Mouse (Mus musculus): ENCODE data around the gene Antxr1. TPM values are rescaled to one million over a fixed set of nuclear protein-coding genes. Genes with fewer than 3 reads are reported as not detected.

The Antxr1 gene
- polyA plus RNA-seq, 1 experiment from 2014 or later: 5.2 TPM

DNA sequence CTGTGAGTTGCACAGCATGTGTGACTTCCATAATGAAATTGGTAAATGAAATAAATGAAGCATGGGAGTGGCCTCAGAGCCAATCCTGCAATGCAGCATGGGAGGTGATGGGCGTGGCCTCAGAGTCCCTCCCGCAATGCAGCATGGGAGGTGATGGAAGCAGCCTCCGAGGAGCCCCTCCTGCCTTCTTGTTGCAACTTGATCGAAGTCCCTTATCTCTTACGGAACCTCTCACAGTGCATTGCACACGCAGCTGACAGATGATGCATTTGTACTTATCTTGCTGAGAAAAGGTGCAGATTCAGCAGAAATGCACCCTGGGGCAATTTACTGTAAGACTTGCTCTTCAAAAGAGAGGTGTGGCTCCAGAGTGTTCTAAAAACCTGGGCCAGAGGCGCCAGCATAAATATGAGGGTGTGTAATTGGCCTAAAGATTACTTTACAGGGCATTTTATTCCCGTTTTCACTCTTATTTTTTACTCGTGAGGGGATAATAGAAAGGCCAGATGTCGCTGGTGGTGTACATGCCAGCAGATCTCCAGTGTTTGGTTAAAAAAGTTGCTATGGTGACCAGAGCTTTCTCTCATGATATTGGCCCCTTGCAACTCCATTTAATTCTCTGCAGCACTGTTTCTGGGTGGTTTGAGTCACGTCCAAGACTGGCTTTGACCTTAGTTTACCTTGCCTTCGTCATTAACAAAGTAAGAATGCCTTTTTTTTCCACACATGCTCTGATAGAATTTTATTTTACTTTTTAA lies 195.6 kb downstream of the Antxr1 start:
- WGBS: 82% methylated on average over 12 of the region's 12 CpGs
- 0 out of 2 replicates have a peak, but pooled peaks cover 4% of the 10 kb centered on the region for H3K36me3 ChIP-seq (ENCODE audit: insufficient read depth, low read length)
- no peaks in the 10 kb centered on the region for H3K9me3 ChIP-seq (ENCODE audit: low read length)
- 0 out of 2 replicates have a peak, but pooled peaks cover 3% of the 10 kb centered on the region for H3K4me1 ChIP-seq (ENCODE audit: insufficient read depth, low read length)
- no peak overlapping the region for H3K9ac ChIP-seq (replicated peaks; ENCODE audit: low read length)
- H3K4me2 ChIP-seq (replicated peaks; ENCODE audit: low read depth, low read length): no peak overlapping the region
- no peak overlapping the region for H3K4me3 ChIP-seq (ENCODE audit: low read length)
- no peaks in the 10 kb centered on the region for H3K27me3 ChIP-seq (ENCODE audit: insufficient read depth, low read length)
- ATAC-seq (ENCODE audit: low FRiP score, low TSS enrichment): no peak
- no peak overlapping the region for H3K27ac ChIP-seq (ENCODE audit: low read length)

DNA sequence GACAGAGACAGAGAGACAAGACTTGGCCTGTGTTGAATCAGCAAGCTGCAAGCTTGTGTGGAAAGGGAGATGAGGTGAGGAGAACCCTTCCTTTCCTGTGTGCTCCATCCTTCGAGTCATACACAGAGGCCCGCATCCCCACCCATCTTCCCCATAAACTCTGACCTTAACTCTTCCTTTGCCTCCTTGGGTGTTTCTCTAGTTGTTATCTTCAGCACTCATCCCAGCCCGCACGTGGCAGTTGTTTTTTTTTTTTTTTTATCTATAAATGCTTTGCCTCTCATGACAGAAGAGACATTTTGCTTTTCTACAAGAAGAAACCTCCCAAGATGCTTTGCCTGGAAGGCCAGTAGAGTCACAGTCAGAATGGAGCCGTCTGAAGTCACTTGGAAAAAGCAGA lies 197.1 kb downstream of the Antxr1 start:
- Histone ChIP-seq H3K4me1 (ENCODE audit: insufficient read depth, low read length) (0 out of 2 replicates have a peak, but pooled peaks cover under 1% of the 10 kb centered on the region), H3K9me3 (ENCODE audit: low read length) (no peaks in the 10 kb centered on the region), H3K27ac (ENCODE audit: low read length) (no peak overlapping the region), H3K36me3 (ENCODE audit: insufficient read depth, low read length) (0 out of 2 replicates have a peak, but pooled peaks cover 4% of the 10 kb centered on the region), H3K4me3 (ENCODE audit: low read length) (no peak overlapping the region), H3K27me3 (ENCODE audit: insufficient read depth, low read length) (no peaks in the 10 kb centered on the region), H3K9ac (replicated peaks; ENCODE audit: low read length) (no peak overlapping the region), H3K4me2 (replicated peaks; ENCODE audit: low read depth, low read length) (no peak overlapping the region)
- WGBS: 87% methylated on average over 5 of the region's 5 CpGs
- ATAC-seq (ENCODE audit: low FRiP score, low TSS enrichment): no peak

DNA sequence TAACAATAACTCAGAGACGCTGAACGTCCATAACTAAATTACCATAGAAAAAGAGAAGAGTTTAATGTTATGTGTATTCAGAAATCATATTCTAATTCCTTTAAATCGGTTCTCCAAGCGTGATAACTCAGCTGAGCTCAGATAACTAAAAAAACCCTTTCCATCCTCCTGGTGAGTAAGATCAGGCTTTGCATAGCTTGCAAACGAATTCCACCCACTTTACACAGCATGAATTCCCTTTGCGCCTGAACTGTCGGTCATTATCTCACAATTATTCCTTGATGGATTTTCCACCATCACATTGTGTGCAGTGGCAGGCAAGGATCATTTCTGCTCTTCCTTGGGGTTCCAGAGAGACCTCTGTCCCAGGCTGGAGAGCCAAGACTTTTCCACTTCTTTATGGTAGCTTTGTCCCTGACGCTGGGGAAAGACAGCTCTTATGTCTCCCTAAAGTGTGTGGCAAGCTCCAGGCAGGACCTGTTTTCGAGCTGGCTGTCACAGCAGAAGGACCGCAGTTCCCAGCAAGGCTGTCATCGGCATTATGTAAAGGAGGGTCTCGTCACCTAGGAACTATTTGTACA lies 201.6 kb downstream of the Antxr1 start:
- H3K4me2 ChIP-seq (replicated peaks; ENCODE audit: low read depth, low read length): no peak overlapping the region
- H3K9me3 ChIP-seq (ENCODE audit: low read length): peaks cover 3% of the 10 kb centered on the region; the same call in 1 of the 2 replicates
- no peaks in the 10 kb centered on the region for H3K27me3 ChIP-seq (ENCODE audit: insufficient read depth, low read length)
- H3K36me3 ChIP-seq (ENCODE audit: insufficient read depth, low read length): 0 out of 2 replicates have a peak, but pooled peaks cover 4% of the 10 kb centered on the region
- ATAC-seq (ENCODE audit: low FRiP score, low TSS enrichment): no peak
- H3K27ac ChIP-seq (ENCODE audit: low read length): no peak overlapping the region
- 78% methylated on average over 12 of the region's 12 CpGs for WGBS
- H3K4me3 ChIP-seq (ENCODE audit: low read length): no peak overlapping the region
- H3K4me1 ChIP-seq (ENCODE audit: insufficient read depth, low read length): no peaks in the 10 kb centered on the region
- H3K9ac ChIP-seq (replicated peaks; ENCODE audit: low read length): no peak overlapping the region

DNA sequence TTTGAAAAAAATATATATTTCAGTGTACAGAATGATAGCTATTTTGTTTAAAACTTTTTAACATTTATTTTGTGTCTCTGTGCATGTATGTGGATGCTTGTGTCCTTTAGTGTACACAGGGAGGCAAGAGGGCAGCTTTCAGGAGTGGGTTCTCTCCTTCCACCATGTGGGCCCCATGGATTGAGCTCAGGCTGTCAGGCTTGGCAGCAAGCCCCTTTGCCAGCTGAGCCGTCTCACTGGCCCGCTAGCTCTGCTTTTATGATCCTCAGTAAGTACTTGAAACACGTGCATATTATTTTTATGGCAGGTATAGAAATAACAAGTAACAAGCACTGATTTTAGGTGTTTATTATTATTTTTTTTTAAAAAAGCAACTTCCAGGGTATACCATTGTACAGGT lies 202.1 kb downstream of the Antxr1 start:
- WGBS: 73% methylated on average over 3 of the region's 3 CpGs
- Histone ChIP-seq H3K27ac (ENCODE audit: low read length) (no peak overlapping the region), H3K36me3 (ENCODE audit: insufficient read depth, low read length) (0 out of 2 replicates have a peak, but pooled peaks cover 4% of the 10 kb centered on the region), H3K9ac (replicated peaks; ENCODE audit: low read length) (no peak overlapping the region), H3K4me2 (replicated peaks; ENCODE audit: low read depth, low read length) (no peak overlapping the region), H3K27me3 (ENCODE audit: insufficient read depth, low read length) (no peaks in the 10 kb centered on the region), H3K4me3 (ENCODE audit: low read length) (no peak overlapping the region), H3K9me3 (ENCODE audit: low read length) (peaks cover 3% of the 10 kb centered on the region; the same call in 1 of the 2 replicates), H3K4me1 (ENCODE audit: insufficient read depth, low read length) (no peaks in the 10 kb centered on the region)
- ATAC-seq (ENCODE audit: low FRiP score, low TSS enrichment): no peak

- no peaks in the 10 kb centered on the region for H3K27me3 ChIP-seq (ENCODE audit: insufficient read depth, low read length)
- ATAC-seq (ENCODE audit: low FRiP score, low TSS enrichment): no peak
- no peak overlapping the region for H3K9ac ChIP-seq (replicated peaks; ENCODE audit: low read length)
- no peak overlapping the region for H3K27ac ChIP-seq (ENCODE audit: low read length)
- WGBS: 77% methylated on average over 1 of the region's 1 CpGs
- no peak overlapping the region for H3K4me2 ChIP-seq (replicated peaks; ENCODE audit: low read depth, low read length)
- H3K4me1 ChIP-seq (ENCODE audit: insufficient read depth, low read length): peaks cover 10% of the 10 kb centered on the region
- no peaks in the 10 kb centered on the region for H3K36me3 ChIP-seq (ENCODE audit: insufficient read depth, low read length)
- no peak overlapping the region for H3K4me3 ChIP-seq (ENCODE audit: low read length)
- peaks cover 3% of the 10 kb centered on the region; the same call in 1 of the 2 replicates for H3K9me3 ChIP-seq (ENCODE audit: low read length)
These were observed 204.5 kb downstream of the Antxr1 start for GRCm38 (mm10) chr6:87131078-87131477.

DNA sequence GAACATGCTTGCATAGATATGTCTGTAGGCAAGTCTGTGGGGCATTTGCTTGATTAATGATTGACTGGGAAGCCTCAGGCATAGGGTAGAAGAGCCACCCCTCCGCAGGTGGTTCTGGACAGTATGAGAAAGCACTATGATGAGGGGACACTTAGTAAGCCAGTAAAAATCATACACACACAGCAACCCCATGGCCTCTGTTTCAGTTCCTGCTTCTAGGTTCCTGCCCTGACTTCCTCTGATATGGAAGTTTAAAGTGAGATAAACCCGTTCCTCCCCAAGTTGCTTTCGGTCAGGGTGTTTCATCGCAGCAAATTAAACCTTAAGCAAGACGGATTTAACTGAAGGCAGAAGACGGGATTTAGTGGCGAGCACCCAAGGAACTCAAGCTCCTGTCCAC lies 205.0 kb downstream of the Antxr1 start:
- Histone ChIP-seq H3K9ac (replicated peaks; ENCODE audit: low read length) (no peak overlapping the region), H3K9me3 (ENCODE audit: low read length) (peaks cover 3% of the 10 kb centered on the region; the same call in 1 of the 2 replicates), H3K27ac (ENCODE audit: low read length) (no peak overlapping the region), H3K4me1 (ENCODE audit: insufficient read depth, low read length) (peaks cover 10% of the 10 kb centered on the region), H3K4me2 (replicated peaks; ENCODE audit: low read depth, low read length) (no peak overlapping the region), H3K4me3 (ENCODE audit: low read length) (no peak overlapping the region), H3K36me3 (ENCODE audit: insufficient read depth, low read length) (no peaks in the 10 kb centered on the region), H3K27me3 (ENCODE audit: insufficient read depth, low read length) (no peaks in the 10 kb centered on the region)
- ATAC-seq (ENCODE audit: low FRiP score, low TSS enrichment): no peak
- WGBS: 94% methylated on average over 7 of the region's 7 CpGs

DNA sequence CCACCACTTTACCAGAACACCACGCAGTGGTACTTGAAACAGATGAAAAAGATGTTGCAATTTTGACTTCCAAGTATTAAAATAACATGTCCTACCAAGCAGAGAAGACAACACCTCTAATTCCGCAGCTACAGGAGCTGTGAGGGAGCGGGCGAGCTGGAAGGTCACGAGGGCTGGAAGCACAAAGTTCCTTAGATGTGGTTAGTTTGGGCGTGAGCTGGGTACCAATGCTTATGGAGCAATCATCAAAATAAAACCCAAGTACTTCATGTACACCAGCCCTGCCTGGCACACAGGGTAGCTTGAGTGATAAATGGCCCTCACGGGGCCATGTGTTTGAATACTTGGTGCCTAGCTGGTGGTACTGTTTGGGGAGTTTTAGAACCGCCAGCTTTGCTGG lies 205.8 kb downstream of the Antxr1 start:
- H3K27ac ChIP-seq (ENCODE audit: low read length): no peak overlapping the region
- H3K4me2 ChIP-seq (replicated peaks; ENCODE audit: low read depth, low read length): no peak overlapping the region
- no peaks in the 10 kb centered on the region for H3K27me3 ChIP-seq (ENCODE audit: insufficient read depth, low read length)
- peaks cover 3% of the 10 kb centered on the region; the same call in 1 of the 2 replicates for H3K9me3 ChIP-seq (ENCODE audit: low read length)
- WGBS: 92% methylated on average over 8 of the region's 8 CpGs
- H3K4me1 ChIP-seq (ENCODE audit: insufficient read depth, low read length): peaks cover 10% of the 10 kb centered on the region
- no peak for ATAC-seq (ENCODE audit: low FRiP score, low TSS enrichment)
- H3K4me3 ChIP-seq (ENCODE audit: low read length): no peak overlapping the region
- H3K36me3 ChIP-seq (ENCODE audit: insufficient read depth, low read length): no peaks in the 10 kb centered on the region
- no peak overlapping the region for H3K9ac ChIP-seq (replicated peaks; ENCODE audit: low read length)

- H3K4me2 ChIP-seq (replicated peaks; ENCODE audit: low read depth, low read length): no peak overlapping the region
- WGBS: 37% methylated on average over 8 of the region's 8 CpGs
These were observed 208.4 kb downstream of the Antxr1 start for GRCm38 (mm10) chr6:87127049-87127753.

DNA sequence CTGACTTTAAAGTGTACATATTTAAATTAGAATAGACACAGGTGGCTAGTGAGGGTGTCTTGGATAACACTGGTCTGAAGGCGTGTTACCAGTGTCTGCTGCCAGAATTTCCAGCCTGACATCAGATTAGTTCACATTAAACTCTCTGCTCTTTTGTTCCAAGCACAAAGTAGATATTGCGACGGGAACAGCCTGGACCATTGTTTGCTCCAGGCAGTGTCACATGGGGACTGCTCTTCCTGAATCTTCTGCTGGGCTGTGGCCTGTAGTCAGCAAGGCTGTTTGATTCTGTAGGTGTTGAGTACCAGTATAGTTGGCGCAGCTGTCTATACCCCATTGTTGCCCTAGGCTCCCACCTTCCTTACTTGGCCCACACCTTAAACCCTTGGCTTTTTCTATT lies 211.6 kb downstream of the Antxr1 start:
- H3K27me3 ChIP-seq (ENCODE audit: insufficient read depth, low read length): no peaks in the 10 kb centered on the region
- H3K27ac ChIP-seq (ENCODE audit: low read length): no peak overlapping the region
- WGBS: 89% methylated on average over 4 of the region's 4 CpGs
- H3K9ac ChIP-seq (replicated peaks; ENCODE audit: low read length): no peak overlapping the region
- H3K4me3 ChIP-seq (ENCODE audit: low read length): no peak overlapping the region
- no peaks in the 10 kb centered on the region for H3K9me3 ChIP-seq (ENCODE audit: low read length)
- no peak overlapping the region for H3K4me2 ChIP-seq (replicated peaks; ENCODE audit: low read depth, low read length)
- peaks cover 10% of the 10 kb centered on the region for H3K4me1 ChIP-seq (ENCODE audit: insufficient read depth, low read length)
- H3K36me3 ChIP-seq (ENCODE audit: insufficient read depth, low read length): no peaks in the 10 kb centered on the region
- ATAC-seq (ENCODE audit: low FRiP score, low TSS enrichment): no peak

More at GRCm38 (mm10) chr6:87127049-87127753, 208.4 kb downstream of the Antxr1 start:
- H3K36me3 ChIP-seq (ENCODE audit: insufficient read depth, low read length): no peaks in the 10 kb centered on the region
- peaks cover 10% of the 10 kb centered on the region for H3K4me1 ChIP-seq (ENCODE audit: insufficient read depth, low read length)
- H3K27ac ChIP-seq (ENCODE audit: low read length): no peak overlapping the region
- H3K27me3 ChIP-seq (ENCODE audit: insufficient read depth, low read length): no peaks in the 10 kb centered on the region
- H3K4me3 ChIP-seq (ENCODE audit: low read length): no peak overlapping the region
- peak; percentile 71; the same call in 1 of the 2 replicates for ATAC-seq (ENCODE audit: low FRiP score, low TSS enrichment)
- H3K9ac ChIP-seq (replicated peaks; ENCODE audit: low read length): no peak overlapping the region
- H3K9me3 ChIP-seq (ENCODE audit: low read length): peaks cover 3% of the 10 kb centered on the region; the same call in 1 of the 2 replicates
